Mouse (Mus musculus) cerebellum, adult 11 months (tissue): Measurements from ENCODE around the gene Spg20.

ENCODE experiments used
- DNase-seq: peaks from one replicate; pipeline ENCODE4 v3.0.0; 2022

Gene Spg20

DNA sequence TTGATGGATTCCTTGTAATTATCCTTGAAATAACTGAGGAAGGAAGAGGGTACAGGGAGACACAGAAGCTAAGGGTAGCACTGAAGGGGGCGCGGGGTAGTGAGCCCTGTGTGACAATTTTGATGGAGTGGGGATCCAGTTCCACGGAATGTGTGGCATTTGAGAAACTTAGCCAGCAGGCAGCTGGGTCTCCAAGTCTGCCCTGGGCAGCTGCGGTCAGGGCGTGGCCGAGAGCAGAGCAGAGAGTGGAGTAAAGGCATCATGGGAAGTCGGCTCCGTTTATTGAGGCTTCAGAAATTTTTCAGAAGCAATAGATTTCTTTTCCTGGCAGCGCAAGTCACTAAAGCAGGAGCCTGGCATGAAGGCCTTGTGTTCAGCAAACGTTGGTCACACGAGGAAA, 12.9 kb upstream of the Spg20 start:
- DNase-seq, result no peak

DNA sequence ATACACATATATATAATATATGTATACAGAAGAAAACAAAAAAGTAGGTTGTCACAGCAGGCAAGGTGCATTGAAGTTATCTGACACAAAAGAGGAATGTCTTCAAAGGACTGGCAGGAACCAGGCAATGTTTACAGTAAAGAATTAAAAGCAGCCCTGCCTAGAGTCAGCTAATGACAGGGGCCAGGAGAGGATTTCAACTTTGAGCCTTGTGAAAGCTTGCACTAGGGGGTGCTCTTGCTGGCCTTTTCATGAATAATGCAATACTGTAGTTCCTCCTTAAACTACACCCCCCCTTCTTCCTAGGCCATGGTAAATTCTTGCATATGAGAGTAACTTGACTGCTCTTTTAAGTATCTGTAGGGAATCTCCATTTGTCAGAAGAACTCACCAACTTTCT, 10.8 kb upstream of the Spg20 start:
- DNase-seq, result no peak

DNA sequence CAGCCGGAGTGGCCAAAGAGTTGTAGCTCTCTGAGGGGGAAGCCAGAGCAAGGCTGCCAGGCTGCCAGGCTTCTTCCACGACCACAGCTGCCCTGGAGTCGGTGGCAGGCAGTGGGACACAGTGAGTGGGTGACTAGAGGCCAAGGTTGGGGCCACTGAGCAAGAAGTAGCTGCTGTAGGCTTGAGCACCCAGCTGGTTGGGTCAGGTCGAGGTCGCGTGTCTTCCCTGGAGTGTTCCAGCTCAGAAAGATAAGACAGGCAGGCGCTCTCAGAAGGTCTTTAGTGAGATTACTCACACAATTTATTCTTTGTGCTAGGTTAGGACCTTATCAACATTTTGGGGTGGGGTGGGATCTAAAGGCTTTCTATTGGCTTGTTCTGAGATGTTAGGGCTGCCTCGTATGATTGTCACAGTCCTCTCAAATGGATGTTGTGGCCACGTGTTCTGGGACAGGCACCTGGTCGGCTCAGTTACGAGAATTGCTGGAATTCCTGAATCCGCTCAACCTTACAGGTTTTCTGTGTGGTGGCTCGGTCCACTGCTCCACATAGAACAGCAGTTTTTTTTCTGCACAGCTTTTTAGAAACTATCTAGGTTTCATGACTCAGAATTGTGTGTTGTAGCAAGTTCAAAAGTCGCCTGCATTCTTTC, 6.4 kb upstream of the Spg20 start:
- no peak for DNase-seq

DNA sequence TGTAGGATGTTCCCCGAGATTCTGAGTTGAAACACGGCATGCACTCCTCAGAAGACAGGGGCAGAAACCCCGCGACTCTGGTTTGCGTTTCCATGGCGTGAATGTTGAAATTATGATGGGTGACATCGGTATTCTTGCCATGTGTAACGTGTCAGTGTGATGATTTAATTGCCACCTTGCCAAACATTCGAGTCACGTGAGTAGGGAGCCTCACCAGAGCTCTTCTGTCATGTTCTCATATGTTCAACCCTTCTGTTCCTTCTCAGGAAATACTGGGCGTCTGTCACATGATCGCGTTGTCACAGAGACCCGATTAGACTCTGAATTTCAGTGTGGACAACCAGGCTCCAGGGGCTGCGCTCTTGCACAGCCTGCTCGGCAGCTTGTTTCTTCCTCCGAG, 5.9 kb upstream of the Spg20 start:
- no peak for DNase-seq

DNA sequence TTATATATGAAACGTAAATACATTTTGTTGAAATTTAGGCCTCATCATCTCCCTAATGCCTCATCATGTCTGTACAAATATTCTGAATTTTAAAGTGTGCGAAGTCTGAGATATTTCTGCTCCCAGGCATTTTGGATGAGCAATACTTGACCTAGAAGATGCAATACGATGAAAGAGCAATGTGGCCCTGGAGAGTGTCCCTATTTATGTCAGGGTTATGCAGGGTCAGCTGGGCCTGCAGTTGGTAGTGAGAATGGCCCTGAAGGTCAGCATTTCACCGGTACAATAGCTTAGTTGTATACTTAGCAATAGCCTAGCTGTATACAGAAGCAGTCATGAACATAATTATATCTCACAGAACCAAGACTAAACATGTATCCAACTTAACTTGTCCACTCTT, 2.8 kb upstream of the Spg20 start:
- no peak for DNase-seq

DNA sequence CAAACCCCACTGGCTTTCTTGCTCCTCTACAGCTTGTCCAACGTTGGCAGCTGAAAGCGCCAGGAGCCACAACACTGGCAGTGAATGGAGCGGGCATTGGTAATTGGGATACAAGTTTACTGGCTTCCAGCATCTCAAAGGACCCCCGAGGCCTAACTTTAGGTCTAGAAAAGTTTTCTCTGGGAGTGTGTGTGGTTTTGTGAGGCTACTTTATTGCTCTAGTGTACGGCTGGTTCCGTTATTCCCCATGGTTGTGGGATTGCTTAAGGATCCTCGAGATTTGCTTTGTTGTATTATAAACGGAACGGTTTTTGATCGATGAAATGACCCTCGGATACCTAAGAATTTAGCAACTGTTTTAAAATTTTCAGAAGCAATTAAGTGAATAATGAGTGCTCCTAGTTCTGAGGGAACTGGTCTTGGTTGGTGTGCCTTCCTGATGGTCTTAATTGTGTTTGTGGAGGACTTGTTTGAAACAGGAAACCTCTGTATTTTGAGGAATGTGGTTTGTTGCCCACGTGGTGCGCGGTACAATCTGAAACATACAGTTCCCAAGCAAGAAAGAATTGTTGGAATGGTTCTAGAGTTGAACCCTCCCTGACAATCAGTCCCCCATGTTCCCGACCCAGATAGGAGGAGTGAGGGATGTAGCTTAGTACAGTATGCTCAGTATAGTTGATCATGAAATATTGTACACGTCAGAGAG, 955 bp downstream of the Spg20 start:
- no peak for DNase-seq

DNA sequence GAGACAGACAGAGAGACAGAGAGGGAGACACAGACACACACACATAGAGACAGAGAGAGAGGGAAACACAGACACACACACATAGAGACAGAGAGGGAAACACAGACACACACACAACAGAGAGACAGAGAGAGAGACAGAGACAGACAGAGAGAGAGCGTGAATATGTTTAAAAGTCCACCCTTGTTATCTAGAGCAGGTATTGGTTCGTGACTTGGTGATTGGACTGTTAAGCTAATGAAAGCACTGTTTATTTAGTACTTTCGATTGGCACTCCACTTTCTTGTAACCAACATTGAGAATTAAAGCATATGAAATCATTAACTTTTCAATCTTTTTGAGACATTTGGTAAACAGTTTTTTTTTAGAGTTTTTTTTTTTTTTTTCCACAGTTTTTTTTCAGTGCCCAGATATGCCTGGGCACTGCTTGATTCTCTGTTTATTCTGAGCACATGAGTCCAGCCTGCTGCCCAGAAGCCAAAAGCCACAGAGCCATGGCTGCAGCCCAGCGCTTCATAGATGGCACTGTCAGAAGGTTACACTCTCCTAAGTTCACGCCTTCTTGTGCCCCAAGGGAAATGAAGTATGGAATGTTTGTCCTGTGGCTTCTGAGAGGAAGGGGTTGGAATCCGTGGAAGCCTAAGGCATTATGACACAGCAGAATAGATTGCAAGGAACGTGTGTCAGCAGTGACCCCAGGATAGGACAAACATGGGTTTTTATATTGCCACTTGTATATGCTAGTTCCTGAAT, 2.6 kb downstream of the Spg20 start:
- DNase-seq, result no peak

DNA sequence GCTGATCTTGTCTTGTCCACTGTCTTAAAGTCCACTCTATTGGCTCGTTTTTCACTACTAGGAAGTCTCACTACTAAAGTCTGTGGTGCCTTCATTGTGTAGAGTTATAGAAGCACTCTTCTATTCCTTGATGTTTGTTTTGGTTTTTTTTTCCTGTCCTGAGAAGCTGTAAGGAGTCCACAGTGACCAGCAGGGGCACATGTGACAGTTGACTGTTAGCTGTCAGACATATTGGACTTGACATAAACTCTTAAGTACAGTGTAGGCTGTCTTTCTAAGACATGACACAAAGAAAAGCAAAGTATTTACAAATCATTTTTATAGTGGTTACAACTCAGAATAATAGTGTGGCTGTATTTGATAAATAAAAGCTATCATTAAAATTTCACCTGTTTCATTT, 3.2 kb downstream of the Spg20 start:
- DNase-seq, result no peak

DNA sequence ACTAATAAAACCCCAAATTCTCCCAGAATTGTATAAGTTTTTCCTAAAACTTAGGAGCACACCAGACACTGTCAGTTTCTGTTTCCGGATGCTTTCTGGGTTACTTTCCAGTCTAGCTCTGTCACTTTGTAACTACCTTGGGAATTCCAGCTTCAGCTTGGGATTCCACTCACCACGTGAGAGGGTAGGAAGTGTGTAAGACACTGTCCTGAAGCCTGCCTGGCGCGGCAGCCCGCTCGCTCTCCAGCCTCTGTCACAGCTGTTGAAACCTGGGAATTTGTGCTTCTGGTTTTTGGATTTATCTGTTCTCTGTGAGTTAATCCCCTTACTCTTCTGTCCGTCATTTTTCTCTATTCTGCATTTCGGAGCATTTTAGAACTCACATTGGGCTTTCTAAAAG, 4.1 kb downstream of the Spg20 start:
- no peak for DNase-seq

DNA sequence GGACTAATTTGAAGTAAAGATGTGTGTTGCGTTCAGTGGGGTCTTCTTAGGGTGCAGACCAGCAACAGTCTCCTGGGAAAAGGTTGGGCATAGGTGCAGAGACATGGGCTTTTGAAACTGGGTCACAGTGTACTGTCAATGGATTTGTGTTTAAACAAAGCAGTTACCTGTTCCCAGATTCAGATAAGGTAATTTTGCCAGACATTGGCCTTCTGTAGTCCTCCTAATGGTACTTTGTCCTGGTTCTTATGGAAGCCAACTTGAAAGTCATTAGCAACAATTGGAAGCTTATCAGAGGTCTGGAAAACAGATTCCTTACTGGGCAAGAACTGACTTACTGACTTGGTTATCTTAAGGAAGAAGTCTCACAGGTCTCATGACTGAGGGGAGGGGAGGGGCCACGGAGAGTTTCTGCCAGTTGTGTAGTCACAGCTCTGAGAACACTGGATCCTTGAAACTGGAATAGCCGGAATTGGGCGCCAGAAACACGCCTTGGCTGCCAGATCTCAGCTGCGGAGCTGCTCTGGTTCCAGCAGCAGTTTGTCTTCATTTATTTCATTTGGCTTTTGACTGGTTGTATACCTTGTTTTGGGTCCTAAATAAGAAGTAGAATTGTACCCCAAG, 7.5 kb downstream of the Spg20 start:
- no peak for DNase-seq

DNA sequence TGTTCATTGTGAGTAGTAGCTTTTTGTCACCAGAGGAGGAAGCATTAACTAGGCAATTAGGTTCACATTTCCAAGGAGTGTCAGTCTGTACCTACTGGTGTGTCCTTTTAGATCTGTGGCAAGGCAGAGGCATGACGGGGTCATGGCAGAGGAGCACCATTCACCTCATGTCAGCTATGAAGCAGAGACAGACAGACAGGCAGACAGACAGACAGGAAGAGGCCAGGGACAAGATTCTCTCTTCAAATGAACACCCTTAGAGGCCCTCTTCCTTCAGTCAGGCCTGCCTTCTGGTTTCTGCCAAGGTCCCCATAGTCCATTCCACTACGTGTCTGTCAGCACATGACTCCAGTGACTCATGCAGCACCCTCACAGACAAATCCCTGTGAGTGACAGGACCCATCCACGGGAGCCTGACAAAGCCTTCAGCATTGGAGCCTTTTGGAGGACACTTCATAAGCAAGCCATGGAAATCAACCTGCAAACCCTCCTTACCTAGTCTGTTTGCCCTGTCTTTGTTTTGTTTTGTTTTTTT, 10.5 kb downstream of the Spg20 start:
- no peak for DNase-seq

DNA sequence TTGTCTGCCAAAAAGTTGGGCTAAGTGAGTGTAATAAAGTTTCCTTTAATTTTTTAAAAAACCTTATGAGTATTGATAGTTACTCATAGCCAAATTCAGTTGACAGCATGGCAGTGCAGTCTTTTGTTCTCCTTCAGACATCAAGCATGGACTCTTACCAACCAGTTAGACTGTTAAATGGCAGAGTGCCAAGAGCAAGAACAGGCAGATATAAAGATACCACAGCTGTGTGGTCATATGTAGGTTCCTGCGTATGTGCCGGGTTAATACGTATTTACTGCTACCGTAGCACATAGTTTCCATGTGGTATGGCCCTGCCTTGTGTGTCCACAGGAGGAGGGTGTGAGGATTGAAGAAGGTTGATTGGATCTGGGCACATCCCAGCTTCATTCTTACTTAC, 11.2 kb downstream of the Spg20 start:
- no peak for DNase-seq

DNA sequence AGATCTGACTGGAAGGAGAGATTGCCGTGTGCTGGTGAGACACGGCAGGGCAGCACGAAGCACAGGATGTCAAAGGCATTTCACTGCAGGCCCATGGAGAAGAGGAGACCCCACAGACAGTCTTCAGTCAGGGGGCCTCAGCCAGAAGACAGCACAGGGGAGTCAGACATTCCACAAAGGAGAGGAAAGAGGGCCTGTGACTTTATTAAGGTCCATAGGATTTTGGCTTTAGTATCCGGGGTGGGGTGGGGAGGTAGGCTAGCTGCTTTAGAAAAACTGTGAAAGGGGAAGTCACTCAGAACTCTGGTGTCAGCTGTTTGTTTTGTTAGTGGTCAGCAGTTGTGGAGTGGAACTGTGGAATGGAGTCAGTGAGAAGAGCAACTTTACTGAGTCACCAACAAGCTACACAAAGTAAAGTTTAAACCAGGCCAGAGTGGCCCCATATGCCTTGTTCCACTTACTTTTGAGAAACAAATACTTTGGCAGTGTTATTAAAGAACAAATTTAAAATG, 17.3 kb downstream of the Spg20 start:
- DNase-seq, result no peak

DNA sequence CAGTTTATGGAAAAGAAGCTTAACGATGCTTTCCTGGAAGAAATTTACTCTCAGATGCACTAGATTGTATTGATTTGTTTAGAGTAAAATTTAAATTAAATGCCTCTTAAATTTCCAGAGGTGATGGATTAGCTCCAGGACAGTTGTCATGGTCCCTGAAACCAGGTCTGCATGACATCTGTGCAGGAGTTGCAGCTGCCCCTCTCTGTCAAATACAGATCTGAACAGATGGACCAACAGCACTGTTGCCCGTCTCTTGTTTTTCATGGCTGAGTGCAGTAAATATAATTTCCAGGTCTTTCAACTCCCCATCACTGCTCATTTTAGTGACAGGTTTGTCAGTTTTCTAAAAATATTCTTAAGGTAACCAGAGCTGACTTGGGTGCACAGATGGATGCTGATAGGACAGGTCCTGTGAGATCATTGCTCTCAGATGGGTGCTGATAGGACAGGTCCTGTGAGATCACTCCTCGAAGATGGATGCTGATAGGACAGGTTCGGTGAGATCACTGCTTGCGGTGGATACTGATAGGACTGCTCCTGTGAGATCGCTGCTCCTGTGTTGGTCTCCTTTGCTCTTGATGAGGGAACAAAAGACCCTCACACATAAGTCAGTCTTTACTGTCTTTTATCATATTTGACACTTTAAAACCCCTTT, 19.8 kb downstream of the Spg20 start:
- DNase-seq, result no peak

DNA sequence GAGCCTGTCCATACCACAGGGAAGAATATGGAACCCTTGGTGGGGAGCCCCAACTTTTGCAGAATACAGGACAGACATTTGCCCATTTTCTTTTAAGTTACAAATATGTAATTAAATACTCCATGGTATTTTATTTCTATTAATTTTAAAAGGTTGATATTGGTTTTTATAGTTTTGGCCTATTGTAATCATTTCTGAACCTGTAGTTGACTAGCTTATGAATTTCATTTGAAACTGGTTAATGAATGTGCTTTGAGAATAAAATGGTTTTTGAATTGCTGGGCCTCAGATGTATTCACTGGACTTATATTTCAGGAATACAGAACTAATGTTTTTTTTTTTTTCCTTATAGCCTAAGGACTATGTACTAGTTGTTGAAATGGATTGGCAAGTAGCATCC, 25.1 kb downstream of the Spg20 start, which contains the start of gene Ccdc169:
Ccdc169 (plus strand) TSS at position 301 of the 400 bp plus-strand sequence.
- no peak for DNase-seq

DNA sequence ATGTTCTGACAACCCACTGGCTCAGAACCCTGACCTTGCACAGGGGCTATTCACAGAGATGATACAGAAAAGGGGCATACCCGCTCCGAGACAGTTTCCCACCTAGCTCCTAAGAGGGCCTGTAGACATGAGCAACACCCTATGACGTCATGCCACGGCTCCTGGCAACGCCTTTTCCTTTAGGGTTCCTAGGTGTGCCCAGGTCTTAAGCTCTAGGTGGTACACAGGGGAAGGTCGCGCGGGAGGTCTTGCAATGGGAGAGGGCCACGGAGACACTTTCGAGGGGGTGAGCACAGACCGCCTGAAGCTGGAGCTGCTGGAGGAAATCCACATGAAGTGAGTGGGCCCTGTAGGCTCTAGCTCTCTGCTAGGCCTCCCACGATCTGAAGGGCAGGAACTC, 27.9 kb downstream of the Spg20 start:
- no peak for DNase-seq

DNA sequence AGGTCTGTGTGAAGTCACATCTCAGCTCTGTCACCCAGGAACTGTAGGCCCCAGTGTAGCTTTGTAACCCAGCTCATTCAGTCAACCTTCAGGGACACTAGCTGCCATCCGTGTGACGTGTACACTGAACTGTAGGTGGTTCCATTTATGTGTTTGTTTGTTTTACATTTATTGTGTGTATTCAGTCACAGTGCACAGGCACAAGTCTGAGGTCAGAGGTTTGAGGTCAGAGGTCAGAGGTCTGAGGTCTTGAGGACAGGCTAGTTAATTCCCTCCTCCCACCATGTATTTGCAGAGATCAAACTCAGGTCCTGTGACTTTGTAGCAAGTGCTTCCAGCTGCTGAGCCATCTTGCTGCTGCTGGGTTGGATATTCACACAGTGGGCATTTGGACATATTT, 29.5 kb downstream of the Spg20 start:
- no peak for DNase-seq

DNA sequence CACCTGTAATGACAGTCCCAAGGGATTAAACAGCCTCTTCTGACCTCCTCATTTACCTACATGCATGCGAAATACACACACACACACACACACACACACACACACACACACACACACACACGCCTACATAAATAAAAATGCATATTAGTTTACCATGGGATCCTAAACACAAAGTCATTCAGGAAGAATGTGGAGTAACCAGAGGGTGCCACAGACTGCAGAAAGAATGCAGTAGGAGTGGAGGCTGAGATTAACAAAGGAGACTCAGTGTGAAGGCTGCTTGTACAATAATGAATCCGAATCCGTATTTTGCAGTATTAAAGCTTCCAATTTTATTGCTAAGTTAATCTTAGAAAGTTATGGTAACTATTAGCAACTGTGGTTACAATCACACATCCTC, 33.0 kb downstream of the Spg20 start:
- DNase-seq, result no peak

DNA sequence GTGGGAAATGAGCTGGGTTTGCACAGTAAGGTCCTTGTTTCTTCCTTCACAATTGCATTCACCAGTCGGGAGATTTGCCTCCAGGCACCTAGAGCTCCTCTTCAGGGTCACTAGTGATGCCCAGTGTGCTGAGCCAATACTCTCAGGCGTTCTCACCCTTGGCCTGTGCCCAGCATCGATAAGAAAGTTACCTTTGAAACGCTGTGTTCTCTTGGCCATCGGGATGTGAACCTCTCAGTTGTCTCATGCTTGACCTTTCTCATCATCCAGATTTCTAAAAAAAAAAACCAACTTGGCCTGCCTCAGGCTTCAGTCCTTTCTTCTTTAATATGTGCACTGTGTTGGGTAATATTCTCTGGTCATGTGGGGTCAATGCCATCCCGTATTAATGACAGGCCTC, 34.5 kb downstream of the Spg20 start:
- DNase-seq, result no peak

DNA sequence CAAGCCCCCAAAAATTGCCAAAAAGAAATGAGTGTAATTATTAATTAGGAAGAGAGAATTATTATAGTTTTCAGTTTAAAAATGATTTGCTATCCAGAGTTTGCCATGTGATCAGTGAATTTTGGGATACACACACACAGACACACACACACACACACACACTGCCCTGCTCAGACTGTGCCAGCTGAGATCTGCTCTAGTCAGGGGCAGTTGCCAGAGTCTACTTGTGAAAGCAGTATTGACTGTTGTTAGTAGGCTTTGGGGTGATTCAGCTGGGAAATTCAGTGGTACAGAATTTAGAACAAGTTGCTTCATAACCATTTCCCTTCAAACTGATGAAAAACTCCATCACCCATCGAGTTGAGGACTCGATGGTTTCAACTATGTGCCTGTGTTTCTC, 35.2 kb downstream of the Spg20 start:
- no peak for DNase-seq

DNA sequence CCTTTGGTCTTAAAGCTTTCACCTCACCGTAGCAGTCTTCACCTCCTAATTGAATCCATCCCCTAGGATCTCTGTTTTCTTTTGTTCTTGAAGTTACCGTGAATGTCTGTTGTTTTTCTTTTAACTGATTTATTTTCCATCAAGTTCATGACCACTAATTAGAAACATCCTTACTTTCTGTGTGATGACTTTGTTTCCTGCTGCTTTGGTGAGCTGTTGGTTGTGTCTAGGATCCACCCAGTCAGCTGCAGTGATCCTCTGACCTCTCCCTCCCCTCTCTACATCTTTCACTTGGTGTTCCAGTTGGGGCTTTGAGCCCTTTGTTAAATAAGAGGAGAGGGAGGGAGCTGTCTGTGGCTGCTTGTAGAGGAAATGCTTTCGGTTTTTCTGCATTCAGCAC, 36.2 kb downstream of the Spg20 start:
- DNase-seq, result no peak

DNA sequence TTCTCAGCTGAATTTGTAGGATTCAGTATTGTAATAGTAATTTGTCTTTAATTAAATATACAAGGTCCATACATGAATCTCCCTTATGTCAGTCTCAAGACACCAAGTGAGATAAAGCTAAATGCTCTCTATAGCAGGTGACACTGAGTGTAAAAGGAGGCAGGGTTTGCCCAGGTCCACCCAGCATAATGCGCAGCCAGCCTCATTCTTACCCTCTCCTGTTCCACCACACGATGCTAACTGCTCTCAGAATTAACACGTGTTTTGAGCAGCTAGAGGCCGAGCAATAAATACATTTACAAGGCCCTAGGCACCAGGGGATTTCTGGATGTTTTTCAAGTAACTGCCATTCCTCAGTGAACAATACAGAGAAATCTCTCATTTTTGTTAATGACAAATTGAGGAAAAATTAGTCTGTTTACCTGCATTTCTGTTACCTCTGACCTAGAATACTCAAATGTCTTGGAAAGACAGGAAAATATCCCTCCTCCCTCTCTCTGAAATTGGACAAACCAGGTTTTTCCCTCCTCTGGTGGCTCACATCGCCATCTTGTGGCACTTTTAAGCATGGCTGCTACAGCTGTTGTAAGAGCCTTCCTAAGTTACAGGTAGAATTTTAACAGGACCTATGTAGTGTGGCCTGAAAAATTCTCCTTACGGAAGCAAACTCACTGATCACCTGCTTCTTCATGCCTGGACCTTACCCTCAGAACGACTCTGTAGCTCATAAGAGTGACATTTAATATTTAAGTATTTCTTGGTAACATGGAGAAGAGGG, 39.9 kb downstream of the Spg20 start:
- DNase-seq, result peak; percentile 29
